Mouse (Mus musculus): ENCODE data around the gene Vgll2.

Gene Vgll2

DNA sequence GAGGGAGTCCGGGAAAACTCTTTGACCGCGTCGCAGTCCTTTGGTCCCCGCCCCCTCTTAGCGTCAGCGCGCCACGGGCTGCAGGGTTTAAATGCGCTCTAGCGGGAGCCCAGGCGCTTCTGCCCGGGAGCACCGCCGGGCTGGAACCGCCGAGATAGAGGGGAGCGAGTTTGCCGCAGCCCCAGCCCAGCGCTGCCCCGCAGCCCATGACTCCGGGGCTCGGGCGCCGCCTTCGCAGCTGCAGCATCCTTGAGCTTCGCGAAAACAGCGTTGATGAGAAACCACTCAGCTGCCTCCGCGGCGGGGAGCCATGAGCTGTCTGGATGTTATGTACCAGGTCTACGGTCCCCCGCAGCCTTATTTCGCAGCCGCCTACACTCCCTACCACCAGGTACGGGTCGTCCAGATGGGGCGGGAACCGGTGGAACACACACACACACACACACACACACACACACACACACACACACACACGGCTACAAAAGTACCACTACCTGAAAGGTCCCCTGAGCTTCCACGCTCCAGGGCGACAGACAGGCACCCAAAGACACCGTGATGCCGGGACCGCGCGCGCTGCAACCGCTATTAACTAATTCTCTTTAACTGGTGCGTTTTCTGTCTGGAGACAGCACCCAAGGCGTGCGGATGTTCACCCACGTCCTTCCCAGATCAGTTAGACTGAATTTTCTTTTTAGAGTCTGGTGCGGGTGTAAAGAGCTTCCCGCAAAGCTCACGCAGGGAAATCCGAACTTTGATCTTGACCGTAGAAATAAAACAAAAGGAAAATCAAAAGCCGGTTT, at the start of gene Vgll2:
Gene Vgll2 (plus strand): TSS at position 90 of the 800 bp plus-strand sequence.
- peak; percentile 10 for DNase-seq (ENCODE audit: low spot score)

DNA sequence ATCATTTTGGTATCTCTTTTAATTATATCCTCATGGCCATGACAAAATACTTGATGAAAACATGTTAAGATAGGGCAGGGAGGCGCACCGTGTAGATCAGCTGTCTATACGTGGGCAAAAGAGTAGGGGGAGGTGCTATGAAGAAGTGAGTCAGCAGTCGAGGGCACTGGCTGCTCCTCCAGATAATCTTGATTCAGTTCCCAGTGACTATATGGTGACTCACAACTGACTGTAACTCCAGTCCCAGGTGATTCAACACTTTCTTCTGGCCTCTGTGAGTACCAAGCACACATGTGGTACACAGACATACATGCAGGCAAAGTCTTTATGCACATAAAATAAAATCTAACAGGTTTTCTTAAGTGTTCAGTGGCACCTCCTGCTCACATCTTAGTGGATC, 47.2 kb upstream of the Vgll2 start:
- DNase-seq (ENCODE audit: low spot score), result no peak

DNA sequence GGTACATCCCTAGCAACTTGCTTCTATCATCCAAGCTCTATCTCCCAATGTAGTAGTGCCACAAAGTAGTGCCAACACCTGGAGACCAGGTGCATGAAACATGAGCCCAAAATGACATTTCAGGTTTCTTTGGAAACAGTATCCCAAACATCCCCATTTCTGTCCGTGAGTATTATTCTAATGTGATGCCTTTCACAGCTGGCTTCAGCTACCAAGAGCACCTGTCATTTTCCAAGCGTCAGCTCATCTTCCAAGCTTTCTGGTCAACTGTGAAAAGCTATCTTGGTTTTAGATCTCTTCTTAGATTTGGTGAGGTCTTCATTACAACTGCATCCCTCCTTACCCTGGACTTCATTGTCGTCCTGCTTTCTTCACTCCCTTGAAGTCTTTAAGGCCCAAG, 46.7 kb upstream of the Vgll2 start:
- DNase-seq (ENCODE audit: low spot score), result no peak

DNA sequence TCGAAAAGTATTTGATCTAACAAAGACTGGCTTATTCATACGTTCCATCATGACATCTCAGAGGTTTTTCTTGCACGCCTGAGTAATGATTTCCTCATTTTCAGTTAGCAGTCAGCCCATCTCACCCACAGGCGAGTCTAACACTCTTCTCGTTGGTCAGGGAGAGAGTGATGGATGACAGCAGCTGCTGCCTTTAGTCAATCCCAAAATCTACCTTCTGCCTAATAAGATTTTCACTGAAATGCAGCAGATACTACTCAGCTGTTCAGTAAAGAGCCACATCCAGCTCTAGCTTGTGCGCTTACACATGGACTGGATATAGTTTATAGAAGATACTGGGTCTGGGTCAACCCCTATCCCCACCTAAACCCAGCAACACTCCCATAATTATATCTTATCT, 40.7 kb upstream of the Vgll2 start:
- no peak for DNase-seq (ENCODE audit: low spot score)

DNA sequence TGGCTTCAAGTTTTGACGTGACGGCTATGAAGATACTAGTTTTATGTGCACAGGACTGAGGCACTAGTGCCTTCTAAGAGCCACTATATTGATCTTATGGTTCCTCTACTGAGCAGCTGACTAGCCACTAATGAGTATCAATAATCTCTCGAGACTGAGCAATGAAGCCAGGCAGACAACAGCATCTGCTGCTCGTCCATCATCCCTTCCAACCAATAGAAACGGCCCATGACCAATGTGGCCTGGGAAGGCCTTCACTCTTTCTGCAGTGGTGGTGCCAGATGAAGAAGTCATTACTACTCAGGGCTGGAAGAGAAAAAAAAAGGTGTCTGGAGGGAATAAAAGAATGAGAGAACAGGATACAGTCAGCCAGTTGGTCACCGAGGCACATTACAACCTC, 39.9 kb upstream of the Vgll2 start:
- DNase-seq (ENCODE audit: low spot score), result no peak

DNA sequence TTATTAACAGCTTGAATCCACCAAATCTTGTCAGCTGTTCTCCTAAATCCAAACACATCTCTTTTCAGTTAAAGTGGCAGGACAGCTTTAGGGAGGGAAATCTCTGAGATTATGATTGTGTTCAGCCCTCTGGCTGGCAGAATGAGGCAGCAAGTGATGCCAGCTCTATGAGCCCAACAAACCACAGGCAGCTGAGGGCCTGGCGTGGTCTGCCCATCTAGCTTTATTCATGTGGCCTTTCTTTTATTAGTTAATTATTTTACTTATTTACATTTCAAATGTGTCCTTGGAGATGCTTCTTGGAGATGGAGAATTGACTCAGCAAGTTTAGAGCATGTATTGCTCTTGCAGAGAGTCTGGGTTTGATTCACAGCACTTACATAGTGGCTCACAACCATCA, 3.8 kb upstream of the Vgll2 start:
- no peak for DNase-seq (ENCODE audit: low spot score)

DNA sequence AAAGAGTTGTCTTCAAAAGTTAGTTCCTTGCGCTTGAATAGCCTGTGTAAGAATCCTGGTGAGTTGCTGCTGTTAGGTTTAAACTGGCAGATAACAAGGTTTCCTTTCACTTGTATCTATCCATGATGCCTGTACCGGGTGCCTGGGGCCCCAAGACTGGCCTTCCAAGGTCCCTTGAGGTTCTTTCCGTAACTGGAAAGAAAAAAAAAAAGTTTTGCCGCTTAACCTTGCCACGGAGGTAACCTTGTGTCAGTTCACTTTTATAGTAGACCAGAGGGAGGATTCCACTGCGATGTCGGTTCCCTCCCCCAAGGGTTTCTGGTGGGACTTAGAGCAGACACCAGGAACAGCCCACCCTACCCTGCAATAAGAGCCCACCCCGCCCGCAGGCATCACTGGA, 1.1 kb upstream of the Vgll2 start:
- DNase-seq (ENCODE audit: low spot score), result no peak

DNA sequence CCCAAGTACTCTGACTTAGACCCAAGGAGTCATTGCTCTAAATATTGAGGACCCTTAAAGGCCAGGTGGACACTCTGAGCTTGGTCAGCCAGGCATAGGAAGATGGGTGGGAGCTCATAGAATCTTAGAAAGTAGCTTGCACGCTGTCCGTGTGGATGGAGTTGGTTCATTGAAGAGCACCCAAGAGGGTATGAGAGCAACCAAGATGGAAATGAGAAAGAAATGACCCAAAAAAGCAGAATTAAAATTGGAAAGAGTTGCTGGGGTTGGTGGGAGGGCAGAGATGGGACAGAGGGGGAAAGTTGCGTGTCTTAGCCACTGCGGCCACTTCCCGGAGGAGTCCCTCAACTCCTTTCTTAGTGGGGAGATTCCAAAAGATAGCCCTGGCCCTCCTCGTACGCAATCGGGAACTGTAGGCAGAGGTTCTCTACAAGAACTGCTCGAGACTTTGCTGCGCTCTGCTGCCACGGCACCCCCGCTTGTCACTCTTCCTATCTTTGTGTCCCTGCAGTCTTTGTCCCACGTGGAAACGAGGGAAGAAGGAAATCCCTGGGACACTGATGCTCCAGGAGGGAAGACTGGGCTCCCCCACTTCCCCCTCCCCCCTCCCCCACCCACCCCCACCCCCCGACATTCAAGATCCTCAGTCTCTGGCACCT, 437 bp upstream of the Vgll2 start:
- no peak for DNase-seq (ENCODE audit: low spot score)

DNA sequence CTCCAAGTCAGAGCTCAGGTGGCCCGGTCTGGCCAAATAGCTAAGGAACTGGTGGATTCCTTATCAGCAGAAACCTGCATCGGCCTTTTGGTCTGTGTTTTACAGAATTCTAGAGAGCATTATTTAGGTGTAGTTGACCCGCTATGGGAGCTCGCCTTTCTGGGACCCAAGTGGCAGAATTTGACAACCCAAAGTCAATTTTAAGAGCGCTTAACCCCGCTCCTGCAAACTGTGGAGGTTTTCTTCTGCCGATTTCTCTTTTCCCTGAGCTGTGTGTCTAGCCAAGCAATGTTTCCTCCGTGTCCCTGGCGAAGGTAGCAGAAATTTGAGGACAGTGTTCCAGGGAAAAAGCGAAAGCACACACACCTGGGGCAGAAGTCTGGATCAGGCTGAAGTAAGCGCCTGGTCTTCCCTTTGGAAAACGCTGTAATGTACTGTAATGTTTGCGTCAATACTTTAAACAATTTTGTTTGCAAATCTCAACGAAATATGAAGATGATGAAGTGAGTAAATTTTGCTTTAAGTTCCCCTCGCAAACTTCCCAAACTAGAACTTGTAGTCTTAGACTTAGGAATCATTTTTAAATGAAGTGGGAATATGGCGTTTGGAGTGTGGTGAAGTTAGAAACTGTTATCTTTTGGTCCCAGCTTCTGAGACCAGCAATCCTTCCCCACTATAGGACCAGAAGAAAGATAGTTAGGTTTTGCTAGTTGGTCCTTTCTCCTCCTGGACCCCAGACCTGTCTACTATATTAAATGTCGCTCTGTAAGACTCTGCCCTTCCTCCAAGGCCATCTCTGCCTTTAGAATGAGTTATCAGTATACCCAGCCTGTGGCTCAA, 1.1 kb downstream of the Vgll2 start:
- DNase-seq (ENCODE audit: low spot score), result no peak

DNA sequence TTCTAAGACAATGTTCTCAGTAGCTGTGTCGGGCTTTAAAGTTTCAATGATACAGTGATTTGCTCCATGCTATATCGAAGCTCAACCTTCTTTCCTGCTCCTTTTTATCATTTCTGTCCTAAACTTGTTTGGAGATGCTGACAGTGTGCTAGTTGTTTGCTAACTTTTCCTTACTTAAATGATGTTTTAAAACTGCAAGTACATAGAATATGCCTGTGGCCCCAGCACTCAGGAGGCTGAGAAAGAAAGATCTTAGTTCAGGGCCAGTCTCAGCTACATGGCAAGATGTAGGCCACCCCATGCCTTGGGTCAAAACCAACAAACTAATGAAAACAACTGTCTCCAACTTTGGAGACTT, 1.7 kb downstream of the Vgll2 start:
- no peak for DNase-seq (ENCODE audit: low spot score)

DNA sequence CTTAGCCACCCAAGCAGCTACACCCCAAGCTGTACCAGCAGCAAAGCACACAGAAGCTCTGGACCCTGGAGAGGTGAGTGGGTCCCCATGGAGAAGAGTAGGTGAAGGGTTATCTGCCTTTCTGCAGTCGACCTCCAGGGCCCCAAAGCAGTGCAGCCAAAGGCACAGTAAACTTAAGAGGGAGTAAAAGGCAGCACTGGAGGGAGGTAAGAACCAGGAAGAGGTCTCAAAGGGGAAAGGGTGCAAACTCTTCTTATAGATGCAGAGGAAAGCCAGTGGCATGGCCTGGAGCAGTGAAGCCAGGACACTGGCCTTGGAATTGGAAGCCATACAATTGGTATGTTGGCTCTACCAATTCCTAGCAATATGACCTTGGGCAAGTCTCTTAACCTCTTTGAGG, 3.0 kb downstream of the Vgll2 start:
- DNase-seq (ENCODE audit: low spot score), result no peak

DNA sequence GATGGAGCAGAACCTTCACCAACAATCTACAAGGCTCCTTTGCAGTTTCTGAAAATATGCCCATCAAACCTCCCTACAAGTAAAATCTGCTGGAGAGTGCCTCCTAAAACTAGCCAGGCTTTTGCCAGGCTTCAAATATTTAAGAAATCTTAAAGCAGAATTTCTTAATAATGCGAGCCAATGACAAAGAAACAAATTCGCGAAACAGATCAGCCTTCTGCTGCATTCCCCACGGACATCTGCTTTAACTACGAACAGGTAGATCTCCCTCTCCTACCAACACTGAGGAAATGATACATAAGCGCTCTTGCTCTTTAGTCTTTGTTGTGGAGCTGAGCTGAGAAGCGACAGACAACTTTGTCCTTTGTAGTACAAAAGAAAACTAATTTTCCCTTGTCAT, 3.5 kb downstream of the Vgll2 start:
- DNase-seq (ENCODE audit: low spot score), result no peak

DNA sequence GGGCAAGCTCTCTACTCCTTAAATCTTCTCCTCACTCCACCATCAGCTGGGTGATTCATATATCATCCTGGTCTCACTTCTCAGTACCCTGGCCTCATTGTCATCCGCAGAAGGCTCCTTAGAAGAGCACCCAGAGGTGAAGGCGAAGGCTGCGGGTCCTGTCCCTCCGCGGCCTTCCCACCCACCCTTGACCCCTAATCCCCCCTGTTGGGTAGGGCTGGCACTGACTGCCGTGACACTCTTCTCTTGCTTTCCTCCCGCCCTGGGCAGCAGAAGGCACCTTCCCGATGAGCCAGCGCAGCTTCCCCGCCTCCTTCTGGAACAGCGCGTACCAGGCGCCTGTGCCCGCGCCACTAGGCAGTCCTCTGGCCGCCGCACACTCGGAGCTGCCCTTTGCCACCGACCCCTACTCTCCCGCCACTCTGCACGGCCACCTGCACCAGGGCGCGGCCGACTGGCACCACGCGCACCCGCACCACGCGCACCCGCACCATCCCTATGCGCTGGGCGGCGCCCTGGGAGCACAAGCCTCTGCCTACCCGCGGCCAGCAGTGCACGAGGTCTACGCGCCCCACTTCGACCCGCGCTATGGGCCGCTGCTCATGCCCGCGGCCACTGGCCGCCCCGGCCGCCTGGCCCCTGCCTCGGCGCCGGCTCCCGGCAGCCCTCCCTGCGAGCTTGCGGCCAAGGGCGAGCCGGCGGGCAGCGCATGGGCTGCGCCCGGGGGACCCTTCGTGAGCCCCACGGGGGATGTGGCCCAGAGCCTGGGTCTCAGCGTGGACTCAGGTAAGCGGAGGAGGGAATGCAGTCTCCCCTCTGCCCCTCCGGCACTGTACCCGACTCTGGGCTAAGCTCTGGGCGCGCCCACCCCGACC, 5.1 kb downstream of the Vgll2 start:
- DNase-seq (ENCODE audit: low spot score), result no peak

DNA sequence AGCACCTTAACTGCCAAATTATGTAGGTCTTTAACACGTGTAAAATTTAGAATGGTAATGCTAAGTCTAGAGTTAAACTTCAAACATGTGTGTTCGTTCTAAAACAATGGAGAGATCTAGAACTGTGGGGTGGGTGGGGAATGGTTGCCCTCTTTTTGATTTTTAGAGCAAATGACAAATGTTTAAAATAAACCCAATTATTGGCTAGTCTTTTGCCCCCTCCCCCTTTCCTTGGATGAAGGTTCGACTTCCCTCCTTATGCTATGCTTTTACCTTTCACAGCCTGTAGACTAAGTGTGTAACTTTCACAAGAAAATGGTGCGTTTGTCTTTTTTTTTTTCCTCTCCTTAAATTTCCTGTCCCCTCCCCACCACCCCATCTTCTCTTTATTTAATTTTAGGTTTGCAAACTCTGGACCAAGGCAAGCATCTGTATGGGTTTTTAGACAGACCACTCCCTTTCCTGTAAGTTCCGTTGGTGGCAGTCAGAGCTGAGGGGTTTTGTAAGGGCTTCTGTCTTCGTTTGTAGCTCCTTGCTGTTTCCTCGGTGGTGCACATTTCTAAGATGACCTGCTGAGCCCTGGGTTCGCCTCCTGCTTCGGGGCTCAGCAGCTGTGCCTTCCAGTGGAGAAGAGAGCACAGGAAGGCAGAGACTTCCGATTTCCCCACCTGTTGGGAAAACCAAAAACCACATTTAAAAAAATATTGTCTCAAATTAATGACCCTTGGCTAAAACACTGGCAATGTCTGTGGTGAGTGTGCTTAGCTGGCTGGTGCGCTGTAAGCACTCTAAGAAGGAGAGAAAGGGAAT, 6.5 kb downstream of the Vgll2 start:
- no peak for DNase-seq (ENCODE audit: low spot score)

DNA sequence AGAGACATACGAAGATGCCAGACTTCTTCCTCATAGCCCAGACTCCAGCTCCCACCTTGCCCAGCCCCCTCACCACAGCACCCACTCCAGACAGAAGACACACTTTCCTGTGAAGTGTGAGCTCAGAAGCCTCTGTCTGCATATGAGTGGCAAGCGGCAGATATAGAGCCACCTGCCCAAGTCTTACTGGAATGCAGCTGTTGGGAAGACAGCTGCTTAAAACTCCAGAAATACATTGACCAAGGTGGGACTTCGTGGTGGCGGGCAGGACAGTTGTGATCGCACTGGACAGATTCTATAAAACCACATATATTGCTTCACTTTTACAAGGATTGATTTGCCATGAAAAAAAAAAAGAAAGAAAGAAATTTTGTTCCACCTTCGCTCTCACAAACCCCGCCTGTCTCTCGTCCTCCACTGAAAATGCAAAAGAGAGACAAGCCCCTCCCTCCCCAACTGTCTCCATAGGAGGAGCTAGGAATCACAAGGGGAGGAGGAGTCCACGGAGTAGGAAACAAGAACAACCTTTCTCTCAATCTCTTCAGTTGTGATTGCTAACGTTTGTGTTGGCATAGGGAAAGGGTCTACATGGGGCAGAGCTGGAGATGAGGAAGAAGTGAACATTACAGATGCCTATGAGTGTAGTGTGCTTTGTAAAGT, 7.2 kb downstream of the Vgll2 start:
- no peak for DNase-seq (ENCODE audit: low spot score)

DNA sequence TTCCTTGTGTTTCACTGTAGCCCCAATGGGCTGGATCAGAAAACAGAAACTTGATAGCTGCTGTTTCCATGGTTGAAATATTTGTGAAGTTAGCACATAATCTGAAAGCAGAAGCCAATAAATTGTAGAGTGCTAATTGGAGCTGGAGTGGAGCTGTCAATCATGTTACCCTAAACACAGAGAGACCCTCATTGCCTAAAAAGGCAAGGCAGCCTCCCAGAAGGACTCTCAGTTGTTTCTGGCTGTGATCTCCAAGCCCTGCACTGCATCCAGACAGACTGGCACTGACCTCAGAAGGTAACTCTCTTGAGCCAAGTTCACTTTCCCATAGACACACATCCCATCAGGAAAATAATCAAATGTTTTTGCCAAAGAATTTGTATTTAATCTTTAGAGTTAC, 11.4 kb downstream of the Vgll2 start:
- DNase-seq (ENCODE audit: low spot score), result no peak

DNA sequence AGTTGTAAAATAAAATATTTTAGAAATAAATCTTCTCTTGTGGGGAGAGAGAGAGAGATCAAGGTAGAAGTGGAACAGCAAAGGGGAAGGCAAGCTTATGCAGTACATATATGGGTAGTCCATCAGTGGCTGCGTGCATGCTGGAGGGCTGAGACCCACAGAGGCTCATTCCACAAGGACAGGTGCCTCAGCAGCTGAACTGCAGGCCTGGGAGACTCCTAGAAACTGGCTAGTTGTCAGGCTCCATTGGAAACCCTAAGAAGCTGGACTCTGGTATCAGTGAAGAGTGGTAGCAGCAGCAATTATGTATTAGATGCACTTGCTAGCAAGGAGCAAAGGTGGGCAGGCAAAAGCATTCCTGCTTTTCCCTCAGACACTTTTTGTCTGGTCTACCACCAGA, 17.1 kb downstream of the Vgll2 start:
- DNase-seq (ENCODE audit: low spot score), result no peak

DNA sequence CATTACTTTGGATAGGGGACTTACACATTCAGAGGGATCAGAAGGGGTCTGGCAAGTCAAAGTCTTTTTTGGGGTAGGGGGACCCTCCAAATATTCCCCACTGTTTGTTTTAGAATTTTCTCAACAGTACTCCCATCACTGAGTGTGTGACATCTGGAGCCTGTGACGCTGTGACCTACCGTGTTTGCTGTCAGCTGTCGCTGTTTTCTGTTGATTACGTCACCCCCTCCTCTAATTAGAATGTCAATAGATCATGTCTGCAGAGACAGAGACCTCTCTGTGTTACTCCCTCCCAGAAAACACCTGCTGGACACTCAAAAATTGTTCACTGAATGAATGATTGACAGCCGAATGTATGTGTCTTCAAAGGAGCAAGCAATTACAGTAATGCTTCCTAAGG, 20.8 kb downstream of the Vgll2 start:
- no peak for DNase-seq (ENCODE audit: low spot score)

DNA sequence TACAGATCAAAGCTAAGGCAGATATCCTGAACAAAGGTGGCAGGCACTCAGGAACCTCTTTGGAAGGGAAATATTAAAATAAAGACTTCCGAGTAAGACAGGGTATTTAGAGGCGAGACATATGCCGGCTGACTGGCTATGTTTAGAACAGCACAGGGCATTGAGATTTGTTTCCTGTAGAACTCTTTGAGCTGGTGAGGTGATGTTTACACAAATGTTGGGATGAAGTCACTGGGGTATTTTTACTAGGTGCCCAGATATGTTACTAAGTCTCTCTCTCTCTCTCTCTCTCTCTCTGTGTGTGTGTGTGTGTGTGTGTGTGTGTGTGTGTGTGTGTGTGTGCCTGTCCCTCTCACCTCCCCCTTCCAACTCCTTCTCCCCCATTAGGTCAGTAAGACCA, 26.0 kb downstream of the Vgll2 start:
- DNase-seq (ENCODE audit: low spot score), result no peak

DNA sequence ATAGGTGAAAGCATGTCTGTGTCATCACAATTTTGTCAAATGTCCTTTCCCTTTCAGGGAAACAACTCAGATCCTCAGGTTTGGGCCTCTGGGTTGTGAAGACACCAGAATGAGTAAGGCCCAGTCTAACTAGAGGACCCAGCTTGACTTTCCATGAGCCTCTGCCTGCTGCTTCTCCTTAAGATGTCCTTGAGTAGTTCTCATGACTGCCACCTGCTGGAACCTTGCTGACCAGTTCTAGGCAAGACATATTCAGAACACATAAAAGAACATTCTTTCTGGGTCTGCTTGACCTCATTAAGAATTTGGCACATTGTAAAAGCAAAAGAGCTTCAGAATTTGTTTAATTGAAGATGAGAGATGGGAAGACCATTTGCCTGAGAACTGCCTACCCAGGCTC, 50.2 kb downstream of the Vgll2 start:
- DNase-seq (ENCODE audit: low spot score), result no peak

Measured in testis, postnatal 14 days (tissue).